In genomic region chr4:117278381-117279252, GRCm38 (mm10) we compare ENCODE assay signal across 18 mouse cellular contexts. TPM values are rescaled to one million over a fixed set of nuclear protein-coding genes. Genes with fewer than 3 reads are reported as not detected.
DNase-seq lines count a peak whose midpoint lies in the region; ATAC-seq and TF ChIP-seq lines count a peak whose summit lies in the region.
"Had no signal": no experiment of that assay in that cellular context is flagged by ENCODE, and none has a peak within 500 bp of the region (broad histone marks: within the 10 kb centered on the region; RNA-seq: fewer than 3 reads in every experiment).

No protein-coding gene starts in this region.

- peaks cover 100% of the 10 kb centered on the region for H3K36me3 ChIP-seq in hindbrain, embryonic 10.5 days
- H3K36me3 ChIP-seq in hindbrain, postnatal 0 days (ENCODE audit: insufficient read depth, low read length), result peaks cover 36% of the 10 kb centered on the region; the same call in 1 of the 2 replicates
- peaks cover 98% of the 10 kb centered on the region for H3K36me3 ChIP-seq in midbrain, embryonic 10.5 days
- peaks cover 30% of the 10 kb centered on the region for H3K36me3 ChIP-seq in midbrain, postnatal 0 days (ENCODE audit: insufficient read depth, low read length)
- H3K36me3 ChIP-seq in lung, postnatal 0 days (ENCODE audit: insufficient read depth, low read length), result peaks cover 16% of the 10 kb centered on the region; the same call in 1 of the 2 replicates

- H3K9ac ChIP-seq in hindbrain, postnatal 0 days (replicated peaks; ENCODE audit: low read length), result no peak overlapping the region
- H3K9ac ChIP-seq in midbrain, postnatal 0 days (replicated peaks; ENCODE audit: low read length, poor library complexity, severe bottlenecking), result no peak overlapping the region
- no peak overlapping the region for H3K9ac ChIP-seq in lung, postnatal 0 days (replicated peaks; ENCODE audit: low read depth)
- H3K9ac ChIP-seq: heart, embryonic 13.5 days; limb, embryonic 13.5 days; liver, embryonic 15.5 days had no signal

- no peak for TF ChIP-seq EP300 in lung, postnatal 0 days (IDR thresholded peaks at IDR 0.05)

- TF ChIP-seq CTCF in hindbrain, postnatal 0 days (IDR thresholded peaks at IDR 0.05; ENCODE audit: low read depth), result no peak
- TF ChIP-seq CTCF in midbrain, postnatal 0 days (IDR thresholded peaks at IDR 0.05), result no peak
- no peak for TF ChIP-seq CTCF in lung, postnatal 0 days (IDR thresholded peaks at IDR 0.05)

- ATAC-seq in hindbrain, postnatal 0 days, result no peak
- ATAC-seq in midbrain, postnatal 0 days (ENCODE audit: low FRiP score), result no peak
- ATAC-seq in lung, postnatal 0 days, result no peak

- DNase-seq in hindbrain, embryonic 10.5 days (ENCODE audit: low spot score), result no peak
- DNase-seq in hindbrain, postnatal 0 days (ENCODE audit: low spot score), result no peak
- DNase-seq in midbrain, embryonic 10.5 days (ENCODE audit: low spot score), result no peak
- no peak for DNase-seq in midbrain, postnatal 0 days (ENCODE audit: low spot score)
- peak; percentile 43 to 58 for DNase-seq in adrenal gland, postnatal 36 days
- DNase-seq in testis, postnatal 10 days (ENCODE audit: low spot score), result no peak
- no peak for DNase-seq in lung, postnatal 0 days (ENCODE audit: low spot score)
- DNase-seq: cerebellum, adult 8-10 months; gastrocnemius, postnatal 10 days; heart, adult 18-20 months; heart, postnatal 36 days; retina, postnatal 1 day had no signal

- peaks cover 12% of the 10 kb centered on the region; the same call in 1 of the 2 replicates for H3K27me3 ChIP-seq in hindbrain, embryonic 10.5 days (ENCODE audit: insufficient read depth, poor library complexity, severe bottlenecking)
- no peaks in the 10 kb centered on the region; the same call in 1 of the 2 replicates for H3K27me3 ChIP-seq in hindbrain, postnatal 0 days (ENCODE audit: insufficient read depth, low read length)
- peaks cover 94% of the 10 kb centered on the region for H3K27me3 ChIP-seq in midbrain, embryonic 10.5 days (ENCODE audit: low read depth, poor library complexity, severe bottlenecking)
- H3K27me3 ChIP-seq in midbrain, postnatal 0 days (ENCODE audit: insufficient read depth, low read length), result no peaks in the 10 kb centered on the region
- no peaks in the 10 kb centered on the region for H3K27me3 ChIP-seq in lung, postnatal 0 days (replicated peaks; ENCODE audit: insufficient read depth, low read length)
- H3K27me3 ChIP-seq: heart, embryonic 13.5 days; limb, embryonic 13.5 days; liver, embryonic 15.5 days had no signal

- peaks cover 14% of the 10 kb centered on the region for H3K9me3 ChIP-seq in hindbrain, embryonic 10.5 days
- H3K9me3 ChIP-seq in hindbrain, postnatal 0 days (ENCODE audit: low read length), result no peaks in the 10 kb centered on the region
- H3K9me3 ChIP-seq in midbrain, embryonic 10.5 days (replicated peaks), result peaks cover 21% of the 10 kb centered on the region
- 0 out of 2 replicates have a peak, but pooled peaks cover 4% of the 10 kb centered on the region for H3K9me3 ChIP-seq in midbrain, postnatal 0 days (ENCODE audit: low read length)
- no peaks in the 10 kb centered on the region for H3K9me3 ChIP-seq in lung, postnatal 0 days (ENCODE audit: low read length)
- H3K9me3 ChIP-seq: liver, embryonic 15.5 days had no signal

- H3K4me1 ChIP-seq in hindbrain, embryonic 10.5 days (replicated peaks), result peaks cover 71% of the 10 kb centered on the region
- H3K4me1 ChIP-seq in hindbrain, postnatal 0 days (ENCODE audit: insufficient read depth, low read length), result no peaks in the 10 kb centered on the region; the same call in 1 of the 2 replicates
- H3K4me1 ChIP-seq in midbrain, embryonic 10.5 days, result peaks cover 69% of the 10 kb centered on the region
- peaks cover 5% of the 10 kb centered on the region; the same call in 1 of the 2 replicates for H3K4me1 ChIP-seq in midbrain, postnatal 0 days (ENCODE audit: insufficient read depth, low read length)
- H3K4me1 ChIP-seq in lung, postnatal 0 days (ENCODE audit: insufficient read depth, low read depth, low read length), result no peaks in the 10 kb centered on the region

- WGBS in hindbrain, embryonic 10.5 days, result 79% methylated on average over 10 of the region's 10 CpGs
- WGBS in hindbrain, postnatal 0 days, result 65% methylated on average over 10 of the region's 10 CpGs
- 78% methylated on average over 10 of the region's 10 CpGs for WGBS in midbrain, embryonic 10.5 days
- WGBS in midbrain, postnatal 0 days, result 54% methylated on average over 10 of the region's 10 CpGs
- WGBS in lung, postnatal 0 days, result 71% methylated on average over 10 of the region's 10 CpGs

- no peak overlapping the region for H3K4me3 ChIP-seq in hindbrain, embryonic 10.5 days
- H3K4me3 ChIP-seq in hindbrain, postnatal 0 days (ENCODE audit: low read length), result no peak overlapping the region
- H3K4me3 ChIP-seq in midbrain, embryonic 10.5 days, result no peak overlapping the region
- H3K4me3 ChIP-seq in midbrain, postnatal 0 days (ENCODE audit: low read depth, low read length), result no peak overlapping the region
- H3K4me3 ChIP-seq in lung, postnatal 0 days (ENCODE audit: low read depth, low read length), result no peak overlapping the region
- H3K4me3 ChIP-seq: heart, embryonic 13.5 days; limb, embryonic 13.5 days; liver, embryonic 15.5 days had no signal

- H3K4me2 ChIP-seq in hindbrain, postnatal 0 days (ENCODE audit: low read depth, low read length), result no peak overlapping the region
- no peak overlapping the region for H3K4me2 ChIP-seq in midbrain, postnatal 0 days (ENCODE audit: low read depth, low read length, poor library complexity, severe bottlenecking)
- H3K4me2 ChIP-seq in lung, postnatal 0 days (replicated peaks; ENCODE audit: low read depth, low read length), result no peak overlapping the region
- H3K4me2 ChIP-seq: heart, embryonic 13.5 days; limb, embryonic 13.5 days; liver, embryonic 15.5 days had no signal

- H3K27ac ChIP-seq in hindbrain, embryonic 10.5 days, result peak overlapping the region; percentile 23; the same call in 1 of the 2 replicates
- H3K27ac ChIP-seq in hindbrain, postnatal 0 days, result no peak overlapping the region
- H3K27ac ChIP-seq in midbrain, embryonic 10.5 days (replicated peaks), result 0 out of 2 replicates have a peak overlapping the region, but pooled peaks have one; percentile 38
- H3K27ac ChIP-seq in midbrain, postnatal 0 days (ENCODE audit: low read depth, low read length), result no peak overlapping the region
- no peak overlapping the region for H3K27ac ChIP-seq in lung, postnatal 0 days (ENCODE audit: low read length)
- H3K27ac ChIP-seq: heart, embryonic 13.5 days; limb, embryonic 13.5 days; liver, embryonic 15.5 days; stomach, postnatal 0 days had no signal

RNA-seq across cellular contexts. Expression of gene Armh1, which starts 26.7 kb away (rescaled TPM):
- polyA plus RNA-seq in hindbrain, embryonic 10.5 days (2016; fragmentation: Nextera tagmentation; extraction: Ambion mirVana), result 0.39 and 0.62 TPM in 2 replicates
- total RNA-seq in hindbrain, postnatal 0 days (2014; rRNA removed), result 3.2 and 3.6 TPM in 2 replicates
- polyA plus RNA-seq in hindbrain, postnatal 0 days (2015; fragmentation: Nextera tagmentation; extraction: Ambion mirVana), result 2.6 and 3.0 TPM in 2 replicates
- polyA plus RNA-seq in midbrain, embryonic 10.5 days (2016; fragmentation: Nextera tagmentation; extraction: Ambion mirVana), result 0.22 and 0.36 TPM in 2 replicates
- total RNA-seq in midbrain, postnatal 0 days (2014; rRNA removed), result 1.8 and 3.1 TPM in 2 replicates
- polyA plus RNA-seq in midbrain, postnatal 0 days (2015; fragmentation: Nextera tagmentation; extraction: Ambion mirVana), result 2.5 and 2.6 TPM in 2 replicates
- 1 to 10 TPM; 2.8 to 3.5 TPM for total RNA-seq in adrenal gland, postnatal 36 days (2021)
- polyA plus RNA-seq in lung, postnatal 0 days (2015; fragmentation: Nextera tagmentation; extraction: Ambion mirVana), result 3.8 and 5.0 TPM in 2 replicates
- total RNA-seq: heart, postnatal 36 days; monocyte, adult 5-6 weeks had no signal
- polyA plus RNA-seq: neural tube, embryonic 11.5 days had no signal

RNA-seq across cellular contexts. Expression of gene Tmem53, which starts 26.9 kb away (rescaled TPM):
- polyA plus RNA-seq in hindbrain, embryonic 10.5 days (2016; fragmentation: Nextera tagmentation; extraction: Ambion mirVana), result 10.7 and 13.1 TPM in 2 replicates
- total RNA-seq in hindbrain, postnatal 0 days (2014; rRNA removed), result 7.5 and 16.5 TPM in 2 replicates
- 14.0 and 14.5 TPM in 2 replicates for polyA plus RNA-seq in hindbrain, postnatal 0 days (2015; fragmentation: Nextera tagmentation; extraction: Ambion mirVana)
- 8.2 and 8.7 TPM in 2 replicates for polyA plus RNA-seq in midbrain, embryonic 10.5 days (2016; fragmentation: Nextera tagmentation; extraction: Ambion mirVana)
- 7.6 and 10.5 TPM in 2 replicates for total RNA-seq in midbrain, postnatal 0 days (2014; rRNA removed)
- polyA plus RNA-seq in midbrain, postnatal 0 days (2015; fragmentation: Nextera tagmentation; extraction: Ambion mirVana), result 9.7 and 12.6 TPM in 2 replicates
- 10 to 100 TPM; 54.2 to 97.3 TPM for total RNA-seq in adrenal gland, postnatal 36 days (2021)
- polyA plus RNA-seq in lung, postnatal 0 days (2015; fragmentation: Nextera tagmentation; extraction: Ambion mirVana), result 23.5 and 27.6 TPM in 2 replicates

Comparison
In these comparisons a context has a peak if more than half of its experiments do, and no peak if none do; other contexts are left out.
1. H3K27ac ChIP-seq: peak in hindbrain, embryonic 10.5 days (single experiment) and midbrain, embryonic 10.5 days (single experiment); none in hindbrain, postnatal 0 days (single experiment), midbrain, postnatal 0 days (single experiment) and lung, postnatal 0 days (single experiment).
2. DNase-seq: peak in adrenal gland, postnatal 36 days (2 of 2); none in hindbrain, embryonic 10.5 days (single experiment), hindbrain, postnatal 0 days (single experiment), midbrain, embryonic 10.5 days (single experiment), midbrain, postnatal 0 days (single experiment), testis, postnatal 10 days (single experiment) and lung, postnatal 0 days (single experiment).